Mouse (Mus musculus) G1E (cell line): Measurements from ENCODE around the gene Gm9837.
A peak's percentile ranks its signal among the peaks of the same experiment; 100 is the strongest.

Experiments used
- CTCF ChIP-seq: IDR thresholded peaks from 2 replicates; pipeline ENCODE4 v1.5.1; 2012; ENCODE audit warnings: low read depth, low read length, inconsistent platforms, mixed read lengths
- GATA1 ChIP-seq: IDR thresholded peaks from 2 replicates; pipeline ENCODE4 v1.6.1; 2012; ENCODE audit warnings: borderline replicate concordance, low read length, inconsistent platforms, mixed read lengths
- POLR2AphosphoS5 ChIP-seq: IDR thresholded peaks from 2 replicates; pipeline ENCODE4 v1.6.1; 2012; ENCODE audit warnings: low read depth, low read length, inconsistent platforms; ENCODE audit not compliant: insufficient replicate concordance
- TAL1 ChIP-seq: conservative IDR thresholded peaks from 2 replicates; pipeline ENCODE4 v1.6.1; 2012; ENCODE audit warnings: low read depth, low read length, inconsistent platforms, mixed read lengths

DNA sequence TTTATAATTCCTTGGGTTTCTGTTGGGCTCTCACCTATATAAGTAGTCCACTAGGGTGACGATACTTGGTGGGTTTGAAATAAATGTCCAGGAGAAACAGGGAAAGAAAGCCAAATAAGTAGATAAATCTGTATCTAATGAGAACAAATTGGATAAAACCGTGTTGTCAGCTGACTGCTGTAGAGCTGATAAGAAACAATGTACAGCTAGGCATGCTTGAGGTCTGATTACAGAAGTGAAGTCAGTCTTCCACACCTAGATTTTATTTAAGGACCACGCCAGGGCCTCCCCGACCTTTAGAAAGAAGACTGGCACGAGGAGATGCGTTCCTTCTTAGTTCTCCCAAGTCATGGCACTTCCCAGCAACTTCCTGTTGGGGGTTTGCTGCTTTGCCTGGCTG lies 37.2 kb downstream of the Gm9837 start:
- no peak for TF ChIP-seq POLR2AphosphoS5
- no peak for TF ChIP-seq CTCF
- no peak for TF ChIP-seq GATA1
- 0 out of 2 replicates have a peak, but pooled peaks have one; percentile 29 for TF ChIP-seq TAL1
